ENCODE assay signal across 12 mouse cellular contexts in genomic region chr3:95901616-95902372, GRCm38 (mm10). TPM values are rescaled to one million over a fixed set of nuclear protein-coding genes. Genes with fewer than 3 reads are reported as not detected.
DNase-seq lines count a peak whose midpoint lies in the region; ATAC-seq and TF ChIP-seq lines count a peak whose summit lies in the region.
"Had no signal": no experiment of that assay in that cellular context is flagged by ENCODE, and none has a peak within 500 bp of the region (broad histone marks: within the 10 kb centered on the region; RNA-seq: fewer than 3 reads in every experiment).

No protein-coding gene starts in this region.

- 64% methylated on average over 9 of the region's 9 CpGs for WGBS in forebrain, embryonic 11.5 days
- 69% methylated on average over 9 of the region's 9 CpGs for WGBS in forebrain, postnatal 0 days
- WGBS in heart, embryonic 14.5 days: 55% methylated on average over 9 of the region's 9 CpGs

- no peaks in the 10 kb centered on the region for H3K9me3 ChIP-seq in forebrain, embryonic 11.5 days (ENCODE audit: control insufficient read depth, low read length)
- H3K9me3 ChIP-seq in forebrain, postnatal 0 days (ENCODE audit: low read length): no peaks in the 10 kb centered on the region
- H3K9me3 ChIP-seq in heart, embryonic 14.5 days (ENCODE audit: control insufficient read depth, low read length): no peaks in the 10 kb centered on the region
- H3K9me3 ChIP-seq: hindbrain, embryonic 15.5 days had no signal

- no peak overlapping the region for H3K27ac ChIP-seq in forebrain, embryonic 11.5 days (ENCODE audit: low read depth, low read length)
- no peak overlapping the region for H3K27ac ChIP-seq in forebrain, postnatal 0 days (ENCODE audit: low read depth, low read length)
- H3K27ac ChIP-seq in brown adipose tissue, adult 24 weeks (replicated peaks; ENCODE audit: low read depth, low read length): peak overlapping the region; percentile 89
- peak overlapping the region; percentile 48 to 54 for H3K27ac ChIP-seq in heart, embryonic 14.5 days (replicated peaks in 1 of 2; ENCODE audit: control insufficient read depth in 1 of 2, insufficient read depth in 1 of 2, low read depth in 2 of 2, low read length in 2 of 2)
- H3K27ac ChIP-seq: hindbrain, embryonic 15.5 days had no signal

- peaks cover 21% of the 10 kb centered on the region for H3K4me1 ChIP-seq in forebrain, embryonic 11.5 days (replicated peaks; ENCODE audit: control insufficient read depth, insufficient read depth, low read length)
- H3K4me1 ChIP-seq in forebrain, postnatal 0 days (ENCODE audit: insufficient read depth): peaks cover 22% of the 10 kb centered on the region
- H3K4me1 ChIP-seq in brown adipose tissue, adult 24 weeks (ENCODE audit: control insufficient read depth, insufficient read depth, insufficient read length, low read length): peaks cover 8% of the 10 kb centered on the region
- peaks cover 18 to 45% of the 10 kb centered on the region in 2 experiments for H3K4me1 ChIP-seq in heart, embryonic 14.5 days (ENCODE audit: control insufficient read depth in 2 of 2, insufficient read depth in 2 of 2, low read length in 2 of 2)

- no peak overlapping the region for H3K4me2 ChIP-seq in forebrain, embryonic 11.5 days (ENCODE audit: low read depth, low read length, severe bottlenecking)
- H3K4me2 ChIP-seq in forebrain, postnatal 0 days (ENCODE audit: low read depth): no peak overlapping the region
- H3K4me2 ChIP-seq in heart, embryonic 14.5 days (ENCODE audit: low read length): peak overlapping the region; percentile 93
- H3K4me2 ChIP-seq: hindbrain, embryonic 15.5 days had no signal

- TF ChIP-seq CTCF in forebrain, postnatal 0 days (IDR thresholded peaks at IDR 0.05; ENCODE audit: low read depth): no peak

- no peak for ATAC-seq in forebrain, embryonic 11.5 days (replicated peaks; ENCODE audit: low FRiP score)
- no peak for ATAC-seq in forebrain, postnatal 0 days
- no peak for ATAC-seq in heart, embryonic 14.5 days (ENCODE audit: insufficient number of reproducible peaks, insufficient read depth, low FRiP score, low read depth)
- ATAC-seq: Patski had no signal

- intact Hi-C loops in left cerebral cortex, postnatal 25 days (cut with DNase I): no loop called here

- no peak for DNase-seq in forebrain, embryonic 11.5 days (ENCODE audit: low spot score)
- no peak for DNase-seq in forebrain, postnatal 0 days
- peak; percentile 72 for DNase-seq in kidney, postnatal 14 days
- DNase-seq in left cerebral cortex, postnatal 25 days (ENCODE audit: low spot score in 2 of 2): no peak
- no peak for DNase-seq in ovary, postnatal 10 days (ENCODE audit: low spot score)
- no peak for DNase-seq in layer of hippocampus, adult 11-12 months (ENCODE audit: low spot score)

- no peaks in the 10 kb centered on the region for H3K27me3 ChIP-seq in forebrain, embryonic 11.5 days (ENCODE audit: control insufficient read depth, insufficient read depth, low read length)
- peaks cover 9% of the 10 kb centered on the region; the same call in 1 of the 2 replicates for H3K27me3 ChIP-seq in forebrain, postnatal 0 days (ENCODE audit: insufficient read depth, low read length)
- no peaks in the 10 kb centered on the region for H3K27me3 ChIP-seq in heart, embryonic 14.5 days (ENCODE audit: control insufficient read depth, insufficient read depth, low read length)
- H3K27me3 ChIP-seq: Patski had no signal

- H3K36me3 ChIP-seq in forebrain, embryonic 11.5 days (ENCODE audit: control insufficient read depth, insufficient read depth, low read length): no peaks in the 10 kb centered on the region
- H3K36me3 ChIP-seq in forebrain, postnatal 0 days (ENCODE audit: insufficient read depth): 0 out of 2 replicates have a peak, but pooled peaks cover 3% of the 10 kb centered on the region
- H3K36me3 ChIP-seq in heart, embryonic 14.5 days (ENCODE audit: control insufficient read depth, insufficient read depth, low read length): peaks cover 17% of the 10 kb centered on the region

- H3K4me3 ChIP-seq in forebrain, embryonic 11.5 days (ENCODE audit: low read depth, low read length): no peak overlapping the region
- H3K4me3 ChIP-seq in forebrain, postnatal 0 days (ENCODE audit: low read depth, low read length): no peak overlapping the region
- H3K4me3 ChIP-seq in brown adipose tissue, adult 24 weeks (ENCODE audit: insufficient read depth, low read depth, low read length): 0 out of 2 replicates have a peak overlapping the region, but pooled peaks have one; percentile 15
- no peak overlapping the region for H3K4me3 ChIP-seq in heart, embryonic 14.5 days (ENCODE audit: control insufficient read depth in 1 of 2, insufficient read depth in 1 of 2, low read depth in 1 of 2, low read length in 2 of 2)
- H3K4me3 ChIP-seq: hindbrain, embryonic 15.5 days had no signal

- peak overlapping the region; percentile 6; the same call in 1 of the 2 replicates for H3K9ac ChIP-seq in forebrain, embryonic 11.5 days (ENCODE audit: low read length)
- H3K9ac ChIP-seq in forebrain, postnatal 0 days: no peak overlapping the region
- H3K9ac ChIP-seq in heart, embryonic 14.5 days (ENCODE audit: low read length): peak overlapping the region; percentile 76
- H3K9ac ChIP-seq: hindbrain, embryonic 15.5 days had no signal

RNA-seq across cellular contexts. Expression of gene Car14, which starts 2.7 kb away (rescaled TPM):
- polyA plus RNA-seq in forebrain, embryonic 11.5 days (2014; fragmentation: Nextera tagmentation; extraction: Ambion mirVana): 49.4 and 53.6 TPM in 2 replicates
- total RNA-seq in forebrain, postnatal 0 days (2014; rRNA removed): 5.0 and 9.4 TPM in 2 replicates
- 11.2 and 12.8 TPM in 2 replicates for polyA plus RNA-seq in forebrain, postnatal 0 days (2015; fragmentation: Nextera tagmentation; extraction: Ambion mirVana)
- 15.5 and 24.4 TPM in 2 replicates for polyA plus RNA-seq in brown adipose tissue, adult 24 weeks (2012; ENCODE audit: insufficient read depth, insufficient read length, missing spikeins)
- polyA plus RNA-seq in heart, embryonic 14.5 days (2014; fragmentation: Nextera tagmentation; extraction: Ambion mirVana): 45.5 and 49.7 TPM in 2 replicates
- 10 to 100 TPM in 1 of 2 experiments, 1 to 10 TPM in 1; 9.3 to 10.1 TPM for total RNA-seq in left cerebral cortex, postnatal 25 days (2021)
- total RNA-seq: megakaryocyte-erythroid progenitor cell, adult 5-6 weeks had no signal
- polyA plus RNA-seq: C2C12 had no signal

RNA-seq across cellular contexts. Expression of gene Aph1a, which starts 8.0 kb away (rescaled TPM):
- 29.7 and 33.3 TPM in 2 replicates for polyA plus RNA-seq in forebrain, embryonic 11.5 days (2014; fragmentation: Nextera tagmentation; extraction: Ambion mirVana)
- total RNA-seq in forebrain, postnatal 0 days (2014; rRNA removed): 59.3 and 77.2 TPM in 2 replicates
- polyA plus RNA-seq in forebrain, postnatal 0 days (2015; fragmentation: Nextera tagmentation; extraction: Ambion mirVana): 44.3 and 46.0 TPM in 2 replicates
- polyA plus RNA-seq in brown adipose tissue, adult 24 weeks (2012; ENCODE audit: insufficient read depth, insufficient read length, missing spikeins): 75.1 and 82.8 TPM in 2 replicates
- 38.4 and 48.0 TPM in 2 replicates for polyA plus RNA-seq in heart, embryonic 14.5 days (2014; fragmentation: Nextera tagmentation; extraction: Ambion mirVana)
- 10 to 100 TPM; 69.0 to 78.5 TPM for total RNA-seq in left cerebral cortex, postnatal 25 days (2021)

RNA-seq across cellular contexts. Expression of gene BC028528, which starts 10.0 kb away (rescaled TPM):
- 7.5 and 10.3 TPM in 2 replicates for polyA plus RNA-seq in forebrain, embryonic 11.5 days (2014; fragmentation: Nextera tagmentation; extraction: Ambion mirVana)
- 5.7 and 9.9 TPM in 2 replicates for total RNA-seq in forebrain, postnatal 0 days (2014; rRNA removed)
- polyA plus RNA-seq in forebrain, postnatal 0 days (2015; fragmentation: Nextera tagmentation; extraction: Ambion mirVana): 14.9 and 18.4 TPM in 2 replicates
- polyA plus RNA-seq in brown adipose tissue, adult 24 weeks (2012; ENCODE audit: insufficient read depth, insufficient read length, missing spikeins): 71.8 and 150 TPM in 2 replicates
- polyA plus RNA-seq in heart, embryonic 14.5 days (2014; fragmentation: Nextera tagmentation; extraction: Ambion mirVana): 45.1 and 51.7 TPM in 2 replicates
- total RNA-seq in left cerebral cortex, postnatal 25 days (2021): 1 to 10 TPM; 4.5 to 5.8 TPM

RNA-seq across cellular contexts. Expression of gene Ciart, which starts 19.7 kb away (rescaled TPM):
- 5.8 and 7.7 TPM in 2 replicates for polyA plus RNA-seq in forebrain, embryonic 11.5 days (2014; fragmentation: Nextera tagmentation; extraction: Ambion mirVana)
- 3.4 and 5.9 TPM in 2 replicates for total RNA-seq in forebrain, postnatal 0 days (2014; rRNA removed)
- 8.2 and 11.2 TPM in 2 replicates for polyA plus RNA-seq in forebrain, postnatal 0 days (2015; fragmentation: Nextera tagmentation; extraction: Ambion mirVana)
- 1.5 and 3.4 TPM in 2 replicates for polyA plus RNA-seq in brown adipose tissue, adult 24 weeks (2012; ENCODE audit: insufficient read depth, insufficient read length, missing spikeins)
- 3.1 and 3.9 TPM in 2 replicates for polyA plus RNA-seq in heart, embryonic 14.5 days (2014; fragmentation: Nextera tagmentation; extraction: Ambion mirVana)
- 10 to 100 TPM; 13.0 to 21.3 TPM for total RNA-seq in left cerebral cortex, postnatal 25 days (2021)

RNA-seq across cellular contexts. Expression of gene Anp32e, which starts 27.3 kb away (rescaled TPM):
- polyA plus RNA-seq in forebrain, embryonic 11.5 days (2014; fragmentation: Nextera tagmentation; extraction: Ambion mirVana): 157 and 167 TPM in 2 replicates
- total RNA-seq in forebrain, postnatal 0 days (2014; rRNA removed): 27.5 and 34.4 TPM in 2 replicates
- 84.1 and 109 TPM in 2 replicates for polyA plus RNA-seq in forebrain, postnatal 0 days (2015; fragmentation: Nextera tagmentation; extraction: Ambion mirVana)
- polyA plus RNA-seq in brown adipose tissue, adult 24 weeks (2012; ENCODE audit: insufficient read depth, insufficient read length, missing spikeins): 78.5 and 88.8 TPM in 2 replicates
- 58.3 and 65.3 TPM in 2 replicates for polyA plus RNA-seq in heart, embryonic 14.5 days (2014; fragmentation: Nextera tagmentation; extraction: Ambion mirVana)
- 100 to 1,000 TPM in 1 of 2 experiments, 10 to 100 TPM in 1; 95.1 to 109 TPM for total RNA-seq in left cerebral cortex, postnatal 25 days (2021)

Comparison
In these comparisons a context has a peak if more than half of its experiments do, and no peak if none do; other contexts are left out.
1. H3K27ac ChIP-seq: peak in brown adipose tissue, adult 24 weeks (single experiment) and heart, embryonic 14.5 days (2 of 2); none in forebrain, embryonic 11.5 days (single experiment) and forebrain, postnatal 0 days (single experiment).